Mouse (Mus musculus): ENCODE data around the gene Alpk3. TPM values are rescaled to one million over a fixed set of nuclear protein-coding genes. Genes with fewer than 3 reads are reported as not detected.

Gene Alpk3
- 100 to 1,000 TPM; 101 to 115 TPM for total RNA-seq (2021)

DNA sequence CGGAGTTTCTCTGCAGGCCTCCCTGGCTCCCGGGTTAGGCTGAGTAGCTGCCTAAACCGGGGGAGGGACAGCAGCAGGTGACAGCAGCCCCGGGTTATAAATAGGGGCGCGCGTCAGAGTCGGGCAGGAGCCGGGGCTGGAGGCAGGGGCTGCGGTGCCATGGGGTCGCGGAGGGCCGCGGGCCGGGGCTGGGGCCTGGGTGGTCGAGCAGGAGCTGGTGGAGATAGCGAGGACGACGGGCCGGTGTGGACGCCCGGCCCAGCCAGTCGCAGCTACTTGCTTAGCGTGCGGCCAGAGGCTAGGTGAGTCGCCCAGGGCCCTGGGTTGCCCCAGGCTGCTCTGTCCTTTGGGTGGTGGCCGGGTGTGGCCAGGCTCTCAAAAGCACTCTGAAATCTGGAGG lies at the start of gene Alpk3:
Gene Alpk3 (plus strand): TSS at position 130 of the 400 bp plus-strand sequence.
- intact Hi-C loops (cut with DNase I), result no loop called here

DNA sequence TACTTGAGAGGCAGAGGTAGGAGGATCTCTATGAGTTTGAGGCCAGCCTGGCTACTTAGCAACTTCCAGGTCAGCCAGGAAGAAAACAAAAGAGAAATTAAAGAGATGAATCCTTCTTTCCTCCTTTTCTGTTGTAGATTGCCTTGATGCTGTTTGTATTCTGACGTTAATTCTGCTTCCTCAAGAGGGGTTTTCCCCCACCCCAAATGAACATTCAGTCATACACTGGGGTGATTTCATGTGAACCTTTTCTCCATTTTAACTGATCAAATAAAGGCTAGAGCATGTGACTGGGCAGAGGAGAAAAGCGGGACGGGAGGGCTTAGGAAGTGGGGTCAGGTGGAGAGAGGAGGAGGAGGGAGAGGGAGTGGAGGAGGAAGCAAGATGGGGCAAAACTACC lies 49.1 kb upstream of the Alpk3 start:
- intact Hi-C loops (cut with DNase I), result no loop called here
- DNase-seq (ENCODE audit: low spot score), result no peak

More for the DNA sequence above, at the start of gene Alpk3:
- no peak for DNase-seq (ENCODE audit: low spot score)

GRCm38 (mm10) chr7:81011576-81011975 lies 45.8 kb upstream of the Alpk3 start:
- no peak for DNase-seq (ENCODE audit: low spot score)
- intact Hi-C loops (cut with DNase I), result no loop called here

- intact Hi-C loops (cut with DNase I), result no loop called here
- DNase-seq (ENCODE audit: low spot score), result no peak
Observed at GRCm38 (mm10) chr7:81020307-81020706, 37.1 kb upstream of the Alpk3 start.

- intact Hi-C loops (cut with DNase I), result no loop called here
- no peak for DNase-seq (ENCODE audit: low spot score)
Observed at GRCm38 (mm10) chr7:81022731-81023130, 34.7 kb upstream of the Alpk3 start.

DNA sequence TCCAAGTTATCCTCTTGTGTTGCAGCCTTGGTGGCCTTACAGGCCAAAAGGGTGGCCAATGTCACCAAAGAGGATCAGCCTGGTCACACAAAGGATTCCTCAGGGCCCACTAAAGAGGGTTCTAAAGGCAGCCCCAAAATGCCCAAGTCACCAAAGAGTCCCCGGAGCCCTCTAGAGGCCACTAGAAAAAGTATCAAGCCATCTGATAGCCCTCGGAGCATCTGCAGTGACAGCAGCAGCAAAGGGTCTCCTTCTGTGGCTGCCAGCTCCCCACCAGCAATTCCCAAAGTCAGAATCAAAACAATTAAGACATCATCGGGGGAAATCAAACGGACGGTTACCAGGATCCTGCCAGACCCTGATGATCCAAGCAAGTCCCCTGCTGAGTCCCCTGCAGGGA lies 33.3 kb upstream of the Alpk3 start:
- no peak for DNase-seq (ENCODE audit: low spot score)
- intact Hi-C loops (cut with DNase I), result no loop called here

DNA sequence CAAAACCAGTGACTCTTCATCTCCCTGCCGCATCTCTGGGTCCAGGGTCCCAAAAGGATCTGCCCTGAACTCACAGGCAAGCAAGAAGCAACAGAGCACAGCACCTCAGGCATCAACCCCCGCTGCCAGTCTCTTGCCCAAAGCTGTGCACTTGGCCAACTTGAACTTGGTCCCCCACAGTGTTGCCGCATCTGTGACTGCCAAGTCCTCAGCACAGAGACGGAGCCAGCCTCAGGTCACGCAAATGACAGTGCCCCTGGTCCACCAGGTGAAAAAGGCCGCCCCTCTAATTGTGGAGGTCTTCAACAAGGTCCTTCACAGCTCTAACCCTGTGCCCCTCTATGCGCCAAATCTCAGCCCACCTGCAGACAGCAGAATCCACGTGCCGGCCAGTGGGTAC lies 32.7 kb upstream of the Alpk3 start:
- DNase-seq (ENCODE audit: low spot score), result no peak
- intact Hi-C loops (cut with DNase I), result no loop called here

DNA sequence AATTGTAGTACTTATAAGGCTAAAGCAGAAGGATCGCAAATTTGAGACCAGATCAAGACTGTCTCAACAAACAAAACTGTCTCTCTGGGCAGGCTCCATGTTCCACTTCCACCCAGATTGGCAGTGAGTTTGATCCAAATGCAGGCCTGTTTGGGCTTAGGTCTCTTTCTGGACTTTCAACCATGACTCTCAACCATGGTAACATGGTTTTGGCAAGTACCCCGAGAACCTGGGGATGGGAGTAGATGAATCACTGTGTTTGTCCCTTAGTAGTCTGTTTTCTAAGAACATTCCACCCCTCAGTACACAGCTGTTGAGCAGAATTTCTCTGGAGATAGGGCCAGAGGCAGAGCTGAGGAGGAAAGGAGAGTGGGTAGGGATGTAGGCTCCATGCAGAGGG lies 31.6 kb upstream of the Alpk3 start:
- intact Hi-C loops (cut with DNase I), result no loop called here
- DNase-seq (ENCODE audit: low spot score), result no peak

GRCm38 (mm10) chr7:81039711-81040110 lies 17.7 kb upstream of the Alpk3 start:
- DNase-seq (ENCODE audit: low spot score), result no peak
- intact Hi-C loops (cut with DNase I), result no loop called here

- DNase-seq (ENCODE audit: low spot score), result no peak
- intact Hi-C loops (cut with DNase I), result no loop called here
Observed at GRCm38 (mm10) chr7:81043023-81043620, 14.3 kb upstream of the Alpk3 start.

DNA sequence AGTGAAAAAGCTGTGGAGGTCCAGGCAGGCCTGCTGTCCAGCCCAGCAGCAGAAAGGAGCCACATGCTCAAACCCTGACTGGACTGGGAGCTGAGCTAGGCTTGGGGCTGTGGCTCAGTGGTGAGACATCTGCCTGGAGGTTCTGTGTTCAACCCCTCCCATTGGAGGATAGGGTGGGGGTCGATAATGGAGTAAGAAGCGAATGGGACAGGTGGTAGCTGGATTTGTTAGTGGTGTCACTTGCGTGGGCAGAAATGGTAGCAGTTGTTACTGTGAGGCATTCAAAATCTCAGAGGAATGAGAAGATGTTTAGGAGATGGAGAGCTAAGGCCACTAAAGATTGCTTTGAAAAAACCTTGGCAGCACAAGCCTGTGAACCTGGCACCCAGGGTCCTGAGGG lies 9.6 kb upstream of the Alpk3 start:
- DNase-seq (ENCODE audit: low spot score), result no peak
- intact Hi-C loops (cut with DNase I), result no loop called here

DNA sequence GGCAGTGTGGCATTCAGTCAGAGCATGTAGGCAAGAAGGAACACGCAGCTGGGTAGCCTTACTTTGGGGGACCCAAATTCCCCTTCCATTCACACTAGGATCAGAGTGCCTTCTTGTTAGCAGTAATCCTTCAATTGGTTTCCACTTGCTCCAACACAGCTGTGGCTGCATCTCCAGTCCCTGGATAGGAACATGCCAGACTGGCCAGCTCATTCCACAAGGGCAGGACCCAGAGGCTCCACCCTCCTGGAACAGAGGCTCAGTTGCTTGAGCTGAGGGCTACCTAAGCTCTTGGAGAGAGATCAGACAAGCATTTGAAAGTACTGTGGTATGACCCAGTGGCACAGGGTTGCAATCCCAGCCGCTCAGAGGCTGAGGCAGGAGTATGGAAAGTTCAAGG lies 8.9 kb upstream of the Alpk3 start:
- intact Hi-C loops (cut with DNase I), result no loop called here
- DNase-seq (ENCODE audit: low spot score), result no peak

GRCm38 (mm10) chr7:81049966-81050365 lies 7.4 kb upstream of the Alpk3 start:
- no peak for DNase-seq (ENCODE audit: low spot score)
- intact Hi-C loops (cut with DNase I), result no loop called here

- intact Hi-C loops (cut with DNase I), result no loop called here
- no peak for DNase-seq (ENCODE audit: low spot score)
Observed at GRCm38 (mm10) chr7:81055709-81056370, 1.6 kb upstream of the Alpk3 start.

DNA sequence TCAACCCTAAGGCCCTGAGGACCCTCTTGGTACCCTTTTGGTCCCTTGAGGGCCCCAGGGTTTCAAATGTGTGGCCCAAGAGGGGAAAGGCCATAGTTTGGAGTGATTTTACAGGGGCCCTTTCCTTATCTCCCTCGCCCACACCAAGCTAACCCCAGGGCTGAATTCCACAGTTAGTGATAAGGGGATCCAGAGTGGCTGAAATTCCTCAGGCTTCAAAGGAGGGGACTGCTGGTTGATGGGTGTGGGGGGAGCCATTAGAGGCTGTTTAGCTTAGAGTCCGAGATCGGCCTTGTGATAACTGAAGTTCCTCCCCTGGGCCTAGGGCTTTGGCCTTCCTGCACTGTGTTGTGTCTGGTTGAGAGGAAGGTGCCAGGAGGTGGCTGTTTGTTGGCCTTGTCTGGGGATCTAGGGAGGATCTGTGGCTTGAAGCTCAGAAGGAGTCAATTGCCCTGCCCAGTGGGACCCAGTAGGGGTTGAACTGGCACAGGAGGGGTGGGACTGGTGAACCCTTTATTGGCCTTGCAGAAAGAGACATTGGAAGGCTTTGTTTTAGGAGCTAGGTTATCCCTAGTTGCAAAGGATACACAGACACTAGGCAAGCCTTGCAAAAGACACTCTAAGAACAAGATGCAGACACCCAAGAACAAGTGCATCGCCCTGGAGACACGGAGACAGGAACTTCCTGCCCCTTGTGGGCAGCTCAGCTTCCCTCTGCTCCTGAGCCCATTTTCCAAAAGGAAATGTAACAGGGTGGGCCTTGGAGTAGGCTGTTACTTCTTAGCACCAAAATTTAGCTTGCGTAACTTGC lies 706 bp downstream of the Alpk3 start:
- intact Hi-C loops (cut with DNase I), result loop anchor here (2.0 kb wide), 1 partner anchor 19 kb away; no protein-coding TSS in a partner anchor
- no peak for DNase-seq (ENCODE audit: low spot score)

DNA sequence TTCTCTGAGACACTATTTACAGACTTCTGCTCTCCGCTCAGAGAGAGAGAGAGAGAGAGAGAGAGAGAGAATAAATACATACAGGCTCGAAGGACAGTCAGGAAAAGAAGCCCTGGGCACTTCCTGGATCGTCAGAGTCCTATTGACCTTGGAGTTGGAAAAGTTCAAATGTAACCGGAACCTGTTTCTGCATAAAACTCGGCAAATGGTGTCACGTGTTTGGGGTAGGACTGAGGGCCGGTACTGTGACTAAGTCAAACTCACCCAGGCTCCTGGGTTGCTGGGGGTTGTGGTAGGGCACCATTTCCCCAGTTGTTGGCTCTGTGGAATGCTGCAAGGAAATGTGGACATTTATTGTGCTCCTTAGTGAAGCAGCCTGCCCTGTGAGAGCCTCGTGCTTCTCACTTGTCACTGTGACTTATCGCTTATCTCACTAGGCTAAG lies 1.3 kb downstream of the Alpk3 start:
- intact Hi-C loops (cut with DNase I), result loop anchor here (2.0 kb wide), 1 partner anchor 18 kb away; no protein-coding TSS in a partner anchor
- no peak for DNase-seq (ENCODE audit: low spot score)

DNA sequence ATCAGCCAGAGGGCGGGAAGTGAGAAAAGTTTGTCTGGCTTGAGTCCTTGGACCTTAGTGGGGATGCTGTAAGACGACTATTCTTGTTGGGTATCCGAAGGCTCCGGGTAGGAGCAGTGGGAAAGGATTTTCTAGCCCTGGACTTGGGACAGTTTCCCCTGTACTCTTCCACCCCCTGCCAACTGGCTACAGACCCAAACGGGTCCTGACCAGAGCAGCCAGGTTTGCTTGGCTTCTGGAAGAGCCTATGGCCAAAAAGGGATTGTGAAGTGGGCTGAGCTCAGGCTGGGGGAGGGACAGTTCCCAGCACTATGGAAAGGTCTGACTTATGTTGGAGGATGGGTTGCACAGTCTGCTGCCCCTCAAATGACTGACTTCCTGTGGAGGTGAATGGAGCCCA lies 2.0 kb downstream of the Alpk3 start:
- intact Hi-C loops (cut with DNase I), result loop anchor here (2.0 kb wide), 1 partner anchor 17 kb away; no protein-coding TSS in a partner anchor
- DNase-seq (ENCODE audit: low spot score), result no peak

GRCm38 (mm10) chr7:81060908-81061307 lies 3.5 kb downstream of the Alpk3 start:
- no peak for DNase-seq (ENCODE audit: low spot score)
- intact Hi-C loops (cut with DNase I), result loop anchor here (5.0 kb wide), 1 partner anchor 199 kb away; the partner anchor contains the start of gene Zscan2

DNA sequence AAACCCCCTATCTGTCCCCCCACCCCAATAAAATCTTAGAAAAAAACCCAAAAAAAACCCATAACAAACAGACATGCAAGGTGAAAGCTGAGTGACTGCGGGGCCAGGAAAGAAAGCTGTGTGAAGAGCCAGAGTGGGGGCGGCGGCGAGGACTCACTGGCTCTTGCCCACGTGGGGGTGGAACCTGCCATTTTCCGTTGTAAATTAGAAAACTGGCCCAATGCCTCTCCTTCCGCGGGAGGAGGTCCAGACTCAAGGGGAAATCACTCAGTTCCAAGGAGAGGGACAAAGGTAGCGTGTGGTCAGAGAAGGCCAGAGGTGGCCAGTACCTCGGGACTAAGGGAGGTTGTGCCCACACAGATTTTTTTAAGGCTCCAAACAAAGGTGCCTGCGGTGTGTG lies 4.5 kb downstream of the Alpk3 start:
- DNase-seq (ENCODE audit: low spot score), result no peak
- intact Hi-C loops (cut with DNase I), result loop anchor here (5.0 kb wide), 1 partner anchor 200 kb away; the partner anchor contains the start of gene Zscan2

DNA sequence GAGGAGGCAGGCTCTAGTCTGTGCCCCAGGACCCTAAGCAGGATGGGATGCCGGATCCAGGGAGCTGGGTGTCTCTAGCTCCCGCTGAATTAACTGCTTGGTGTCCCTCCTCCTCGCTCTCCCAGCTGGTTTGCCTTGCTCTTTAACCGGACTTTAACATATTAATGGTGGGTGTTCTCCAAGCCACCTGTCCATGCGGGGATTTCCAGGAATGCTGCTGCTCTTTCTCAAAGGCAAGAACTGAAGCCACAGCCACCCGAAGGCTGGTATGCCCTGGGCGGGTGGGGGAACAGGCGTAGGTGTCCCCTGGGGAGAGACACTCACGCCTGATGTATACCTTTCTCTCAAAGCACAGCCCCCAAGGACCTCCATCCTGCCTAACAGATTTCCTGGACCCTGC lies 5.9 kb downstream of the Alpk3 start:
- intact Hi-C loops (cut with DNase I), result loop anchor here (5.0 kb wide), 1 partner anchor 201 kb away; the partner anchor contains the start of gene Zscan2
- DNase-seq (ENCODE audit: low spot score), result no peak

DNA sequence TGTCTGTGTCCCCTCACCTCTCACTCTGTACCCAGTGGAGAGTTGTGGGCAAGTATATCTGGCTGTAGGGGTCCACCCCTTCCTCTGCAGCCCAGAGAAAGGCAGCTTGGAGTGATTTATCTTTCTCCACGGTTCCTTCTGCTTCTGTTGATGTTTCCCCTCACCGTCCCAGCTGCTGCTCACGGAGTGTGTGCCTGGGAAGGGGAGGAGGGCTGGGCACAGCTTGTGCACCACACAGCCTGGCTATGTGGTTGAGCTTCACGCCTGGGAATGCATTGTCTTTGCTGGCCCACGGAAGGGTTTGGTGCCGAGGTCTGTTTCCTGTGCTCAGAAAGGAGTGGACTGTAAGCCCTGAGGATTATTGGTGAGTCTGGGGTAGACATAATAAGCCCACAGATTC lies 9.3 kb downstream of the Alpk3 start:
- intact Hi-C loops (cut with DNase I), result no loop called here
- DNase-seq (ENCODE audit: low spot score), result no peak

Measured in heart, postnatal 25 days (tissue).